Mouse (Mus musculus): ENCODE results near the gene Cel. TPM values are rescaled to one million over a fixed set of nuclear protein-coding genes. Genes with fewer than 3 reads are reported as not detected.

Cel gene
- total RNA-seq, 2 experiments from 2014 or later = not detected

GRCm38 (mm10) chr2:28539949-28540348 lies 23.3 kb downstream of the Cel start:
- ATAC-seq (replicated peaks; ENCODE audit: low FRiP score, poor library complexity, severe bottlenecking) = no peak

DNA sequence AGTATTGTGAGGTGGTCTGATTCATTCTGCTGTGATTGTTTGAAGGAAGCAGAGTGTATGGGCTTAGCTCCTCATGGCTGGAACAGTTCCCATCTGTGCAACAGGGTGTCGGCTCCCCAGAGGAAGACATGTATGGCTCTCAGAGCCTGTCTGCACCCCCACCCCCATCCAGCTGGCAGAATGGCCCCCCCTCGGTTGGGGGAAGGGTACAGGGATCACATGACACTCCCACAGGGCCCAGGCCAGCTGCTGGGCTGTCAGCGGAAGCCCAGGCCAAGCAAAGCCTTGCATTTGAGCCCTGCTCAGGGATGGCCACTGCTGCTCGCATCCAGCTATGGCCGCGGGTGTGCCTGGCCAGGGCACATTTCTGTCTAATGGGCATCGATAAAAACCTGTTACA lies 24.0 kb downstream of the Cel start:
- no peak for ATAC-seq (replicated peaks; ENCODE audit: low FRiP score, poor library complexity, severe bottlenecking)

- no peak for ATAC-seq (replicated peaks; ENCODE audit: low FRiP score, poor library complexity, severe bottlenecking)
Measured at GRCm38 (mm10) chr2:28538817-28539128, 24.4 kb downstream of the Cel start.

DNA sequence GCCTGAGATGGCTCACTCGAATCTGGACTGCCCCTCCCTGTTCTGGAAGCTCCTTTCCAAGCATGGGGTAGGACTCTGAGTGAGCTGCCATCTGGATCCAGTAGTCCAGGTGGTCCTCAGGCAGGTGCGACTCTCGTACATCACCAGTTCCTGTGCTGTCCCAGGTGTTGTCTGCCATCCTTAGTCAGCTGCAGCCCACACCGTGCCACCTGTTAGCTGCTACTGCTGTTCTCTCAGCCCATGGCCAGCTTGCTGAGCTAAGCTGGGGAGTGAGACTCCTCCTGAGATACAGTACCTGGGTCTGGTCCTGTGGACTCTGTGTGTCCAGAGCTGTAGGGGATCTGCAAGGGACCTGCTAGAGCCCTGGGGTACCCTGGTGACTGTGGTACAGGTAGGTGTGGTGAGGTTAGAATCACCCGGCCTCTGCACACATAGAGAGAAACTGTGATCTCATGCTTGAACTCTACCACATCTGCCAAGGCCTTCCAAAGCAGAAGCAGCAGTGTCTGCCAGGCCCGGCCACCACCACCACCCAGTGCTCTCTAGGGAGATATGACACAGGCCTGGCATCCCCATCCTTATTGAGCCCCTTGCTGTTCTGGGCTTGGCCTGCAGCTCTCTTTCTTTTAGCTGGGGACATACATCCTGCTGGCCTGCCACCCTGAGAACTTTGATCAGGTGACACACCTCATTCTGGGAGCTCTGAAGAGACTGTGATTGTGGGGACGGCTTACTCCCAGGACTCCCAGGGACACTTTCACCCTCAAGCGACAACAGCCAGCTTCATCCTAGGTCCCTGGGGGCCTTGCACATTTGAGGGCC lies 25.0 kb downstream of the Cel start:
- ATAC-seq (replicated peaks; ENCODE audit: low FRiP score, poor library complexity, severe bottlenecking) = no peak

GRCm38 (mm10) chr2:28537634-28537920 lies 25.6 kb downstream of the Cel start:
- ATAC-seq (replicated peaks; ENCODE audit: low FRiP score, poor library complexity, severe bottlenecking) = no peak

- no peak for ATAC-seq (replicated peaks; ENCODE audit: low FRiP score, poor library complexity, severe bottlenecking)
Measured at GRCm38 (mm10) chr2:28536766-28537633, 26.2 kb downstream of the Cel start.

GRCm38 (mm10) chr2:28536166-28536565 lies 27.0 kb downstream of the Cel start:
- no peak for ATAC-seq (replicated peaks; ENCODE audit: low FRiP score, poor library complexity, severe bottlenecking)

GRCm38 (mm10) chr2:28535650-28536049 lies 27.6 kb downstream of the Cel start:
- ATAC-seq (replicated peaks; ENCODE audit: low FRiP score, poor library complexity, severe bottlenecking) = no peak

DNA sequence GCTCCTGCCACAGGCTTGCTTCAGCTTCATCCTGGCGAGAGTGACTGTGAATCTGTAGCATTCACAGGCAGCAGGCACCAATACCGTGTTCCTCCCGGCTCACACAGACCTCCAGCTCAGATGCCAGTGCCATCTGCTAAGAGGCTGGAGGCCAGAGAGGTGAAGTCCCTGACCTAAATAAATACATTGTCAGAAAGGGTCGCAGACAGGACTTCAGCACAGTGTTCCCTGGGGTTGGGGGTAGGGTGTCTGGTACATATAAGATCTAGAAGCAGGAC lies 28.0 kb downstream of the Cel start:
- no peak for ATAC-seq (replicated peaks; ENCODE audit: low FRiP score, poor library complexity, severe bottlenecking)

- ATAC-seq (replicated peaks; ENCODE audit: low FRiP score, poor library complexity, severe bottlenecking) = no peak
Measured at GRCm38 (mm10) chr2:28534436-28535262, 28.6 kb downstream of the Cel start.

- ATAC-seq (replicated peaks; ENCODE audit: low FRiP score, poor library complexity, severe bottlenecking) = no peak
Measured at GRCm38 (mm10) chr2:28533901-28534435, 29.2 kb downstream of the Cel start.

DNA sequence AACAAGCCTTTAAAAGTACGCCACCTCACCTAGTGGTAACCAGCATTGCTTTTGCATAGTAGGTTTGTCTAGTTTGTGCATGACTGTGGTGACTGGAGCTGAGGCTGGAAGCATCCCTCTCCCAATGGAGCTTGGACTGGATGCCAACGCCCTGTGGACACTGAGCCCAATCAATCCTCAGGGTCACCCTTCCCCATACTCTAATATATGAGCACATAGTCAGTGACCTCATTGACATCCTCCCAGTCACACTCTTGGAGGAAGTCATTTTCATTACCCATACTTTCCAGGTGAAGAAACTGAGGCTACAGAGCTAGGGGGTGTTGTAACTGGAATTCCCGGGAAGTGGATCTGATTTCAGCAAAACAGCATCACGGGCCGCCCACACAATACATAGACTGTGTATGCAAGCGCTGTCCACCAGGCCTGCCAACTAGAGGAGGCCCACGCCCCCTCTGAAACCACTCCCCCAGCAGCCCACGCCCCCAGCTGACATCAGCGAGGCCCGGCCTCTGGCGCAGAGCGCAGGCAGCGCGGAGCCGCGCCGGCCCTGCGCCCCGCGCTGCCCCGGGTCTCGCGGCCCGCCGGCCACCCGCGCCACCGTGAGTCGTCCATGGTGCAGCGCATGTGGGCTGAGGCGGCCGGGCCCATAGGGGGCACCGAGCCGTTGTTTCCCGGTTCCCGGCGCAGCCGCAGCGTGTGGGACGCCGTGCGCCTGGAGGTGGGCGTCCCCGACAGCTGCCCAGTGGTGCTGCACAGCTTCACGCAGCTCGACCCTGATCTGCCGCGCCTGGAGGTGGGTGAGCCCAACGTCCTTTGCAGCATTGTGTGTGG lies 30.0 kb downstream of the Cel start:
- ATAC-seq (replicated peaks; ENCODE audit: low FRiP score, poor library complexity, severe bottlenecking) = no peak

DNA sequence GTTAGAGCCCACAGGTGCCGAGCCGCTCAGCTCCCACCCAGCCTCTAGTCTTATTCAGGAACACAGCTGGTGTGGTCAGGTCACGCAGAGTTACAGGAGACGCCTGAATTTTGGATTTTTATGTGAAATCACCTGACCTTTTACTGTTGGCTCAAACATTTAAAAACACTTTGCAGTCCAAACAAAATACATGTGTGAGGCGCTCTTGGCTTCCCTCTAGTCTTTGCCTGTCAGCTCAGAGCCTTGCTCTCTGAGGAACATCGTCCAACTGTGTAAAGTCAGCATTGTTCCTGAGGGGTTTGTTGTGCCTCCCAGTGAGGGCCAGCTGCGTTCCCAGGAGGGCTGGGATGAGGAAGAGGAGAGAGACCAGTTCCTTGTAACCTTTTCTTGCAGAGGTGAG lies 32.9 kb downstream of the Cel start:
- no peak for ATAC-seq (replicated peaks; ENCODE audit: low FRiP score, poor library complexity, severe bottlenecking)

GRCm38 (mm10) chr2:28529856-28530255 lies 33.3 kb downstream of the Cel start:
- no peak for ATAC-seq (replicated peaks; ENCODE audit: low FRiP score, poor library complexity, severe bottlenecking)

GRCm38 (mm10) chr2:28528354-28528730 lies 34.9 kb downstream of the Cel start:
- ATAC-seq (replicated peaks; ENCODE audit: low FRiP score, poor library complexity, severe bottlenecking) = no peak

DNA sequence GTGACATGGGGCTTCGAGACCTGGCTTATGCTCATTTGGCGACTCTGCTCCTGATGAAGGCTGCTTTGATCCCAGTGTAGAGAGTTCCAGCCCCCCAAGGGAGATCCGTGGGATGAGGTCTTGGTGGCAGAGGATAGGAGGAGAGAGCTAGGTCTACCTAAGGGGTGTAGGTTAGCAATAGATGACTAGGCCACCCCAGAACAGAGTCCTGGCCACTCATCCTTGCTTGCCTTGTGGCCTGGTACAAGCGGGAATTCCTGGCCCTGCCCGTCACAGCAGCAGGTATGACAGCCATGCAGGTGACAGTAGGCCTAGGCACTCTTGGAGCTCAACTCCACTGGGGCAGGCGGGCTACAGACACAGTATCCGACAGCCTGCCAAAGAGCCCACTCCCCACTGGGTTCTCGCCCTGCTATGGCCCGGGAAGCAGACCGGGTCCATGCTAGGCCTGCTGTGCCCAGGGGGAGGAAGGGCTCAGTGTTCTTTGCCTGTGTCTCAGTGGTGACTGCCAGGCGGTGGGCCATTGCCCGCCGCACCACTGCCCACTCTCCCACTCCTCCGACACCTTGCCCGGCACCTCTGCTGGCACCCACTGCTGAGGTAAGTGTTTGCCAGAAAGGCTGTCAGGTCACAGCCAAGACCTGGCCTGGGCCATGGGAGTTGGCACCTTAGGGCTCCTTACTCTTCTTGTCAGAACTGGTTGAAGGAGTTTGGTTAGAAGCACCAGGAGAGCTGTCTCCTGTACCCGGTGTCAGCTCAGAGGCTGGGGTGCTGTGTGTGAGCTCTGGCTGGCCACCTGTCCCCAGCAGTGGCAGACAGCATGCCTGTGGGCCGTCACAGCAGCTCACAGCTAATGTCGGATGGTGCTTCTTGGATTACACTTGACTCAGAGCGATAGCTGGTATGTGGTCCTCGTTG lies 35.5 kb downstream of the Cel start:
- ATAC-seq (replicated peaks; ENCODE audit: low FRiP score, poor library complexity, severe bottlenecking) = no peak

DNA sequence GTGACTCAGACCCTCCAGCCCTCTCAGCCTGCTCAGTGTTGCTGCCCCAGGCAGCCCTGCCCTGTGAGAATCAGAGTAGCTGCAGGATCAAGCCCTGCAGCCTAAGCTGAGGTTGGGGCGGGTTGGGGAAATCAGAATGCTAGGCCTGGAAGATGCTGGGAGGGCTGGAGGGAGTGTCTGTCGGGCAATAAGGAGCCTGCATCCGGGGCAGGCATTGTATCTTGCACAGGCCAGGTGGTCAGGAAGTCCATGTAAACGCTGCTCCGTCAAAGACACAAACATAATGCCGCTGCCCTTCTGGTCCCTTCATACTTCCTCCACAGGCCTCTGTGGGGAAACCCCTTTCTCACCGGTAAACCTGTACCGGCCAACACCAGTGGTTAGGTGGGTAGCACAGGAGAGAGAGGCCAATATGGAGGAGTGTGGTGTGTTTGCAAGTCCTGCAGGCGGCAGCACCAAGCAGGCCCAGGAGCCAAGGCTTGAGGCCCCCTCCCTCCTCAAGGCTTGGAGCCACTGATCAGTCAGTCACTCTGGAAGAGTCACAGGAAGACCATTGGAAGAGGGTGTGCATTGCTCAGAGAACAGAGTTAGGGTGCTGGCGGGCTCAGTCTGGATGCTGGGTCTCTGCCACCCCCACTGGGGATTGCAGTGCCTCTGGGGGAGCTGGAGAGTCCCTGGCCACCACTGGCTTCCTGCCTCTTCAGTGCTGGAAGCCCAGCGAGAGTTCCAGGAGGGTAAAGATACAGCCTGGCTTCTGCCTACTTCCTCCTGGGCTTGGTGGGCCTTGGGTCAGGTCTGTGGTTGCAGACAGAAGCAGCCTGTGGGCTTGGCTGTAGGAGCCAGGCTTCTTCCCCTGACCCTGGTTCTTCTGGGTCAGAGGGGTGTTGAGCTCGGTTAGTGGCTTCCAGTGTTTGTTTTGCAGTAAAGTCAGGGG lies 37.0 kb downstream of the Cel start:
- ATAC-seq (replicated peaks; ENCODE audit: low FRiP score, poor library complexity, severe bottlenecking) = no peak
